Mouse (Mus musculus) embryonic facial prominence, embryonic 15.5 days (tissue): ENCODE results near the gene Cd36. TPM values are rescaled to one million over a fixed set of nuclear protein-coding genes. Genes with fewer than 3 reads are reported as not detected.
"Not testable (repeated sequence)": the region's sequence is repeated elsewhere in the genome, so short reads cannot be mapped to it uniquely, and the experiment has no call there.

Experiments used
- ATAC-seq: fragments of 200-750 bp; cut with Nextera tagmentation; 2 replicates; pipeline ENCODE4 v1.8.0; 2017; ENCODE audit warnings: low read depth, moderate TSS enrichment; ENCODE audit not compliant: insufficient number of reproducible peaks, low FRiP score, low TSS enrichment
- H3K27ac ChIP-seq: fragments of 300-500 bp; sonication (generic); replicated peaks from 2 replicates; pipeline ENCODE4 v1.5.1; 2015; ENCODE audit warnings: mild to moderate bottlenecking, inconsistent platforms
- H3K27me3 ChIP-seq: fragments of 300-500 bp; sonication (generic); 2 replicates; pipeline ENCODE4 v1.6.1; 2015; ENCODE audit warnings: inconsistent platforms
- H3K36me3 ChIP-seq: fragments of 300-500 bp; sonication (generic); 2 replicates; pipeline ENCODE4 v1.6.1; 2015; ENCODE audit warnings: mild to moderate bottlenecking, inconsistent platforms
- H3K4me1 ChIP-seq: fragments of 300-500 bp; sonication (generic); 2 replicates; pipeline ENCODE4 v1.6.1; 2015; ENCODE audit warnings: inconsistent platforms
- H3K4me2 ChIP-seq: fragments of 300-500 bp; sonication (generic); replicated peaks from 2 replicates; pipeline ENCODE4 v1.6.1; 2015; ENCODE audit warnings: mild to moderate bottlenecking, inconsistent platforms
- H3K4me3 ChIP-seq: fragments of 300-500 bp; sonication (generic); replicated peaks from 2 replicates; pipeline ENCODE4 v1.5.1; 2015; ENCODE audit warnings: mild to moderate bottlenecking, inconsistent platforms
- H3K9ac ChIP-seq: fragments of 300-500 bp; sonication (generic); 2 replicates; pipeline ENCODE4 v1.6.1; 2015; ENCODE audit warnings: inconsistent platforms
- H3K9me3 ChIP-seq: fragments of 300-500 bp; sonication (generic); replicated peaks from 2 replicates; pipeline ENCODE4 v1.6.1; 2016; ENCODE audit warnings: inconsistent platforms
- WGBS: fragments of 180-500 bp; shearing (Covaris S2); methylation state at CpG from one replicate; pipeline ENCODE4 v1.1.7; 2015; 5-methylcytosine and 5-hydroxymethylcytosine counted together
- polyA plus RNA-seq: library from polyadenylated mRNA; unstranded; fragments of >200 nt; fragmentation: Nextera tagmentation; extraction: Ambion mirVana; gene quantifications from 2 replicates; pipeline ENCODE4 v1.2.1, GENCODE M21; 2015

Cd36 gene
- 25.7 TPM in 2 replicates for polyA plus RNA-seq

DNA sequence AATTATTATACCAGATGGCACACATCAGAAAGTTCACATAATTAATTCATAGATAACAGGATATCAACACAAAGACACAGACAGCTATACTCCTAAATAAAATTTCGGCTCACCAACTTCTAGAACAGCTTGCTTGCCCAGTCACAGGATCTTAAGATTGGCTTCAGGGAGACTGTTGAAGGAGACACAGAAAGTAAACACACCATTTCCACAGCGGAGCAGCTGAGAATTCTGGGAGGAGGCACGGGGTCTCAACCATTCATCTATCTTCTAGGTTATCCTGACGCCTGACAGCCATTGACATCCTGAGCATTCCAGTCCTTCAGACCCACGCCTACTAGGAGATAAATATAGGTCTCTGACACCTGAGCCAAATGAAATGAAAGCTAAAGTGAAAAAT lies at the start of gene Cd36:
Gene Cd36 (minus strand): TSS at position 204 of the 400 bp plus-strand sequence.
- no peak within 1 kb of the TSS for H3K4me2 ChIP-seq
- no peaks in the 10 kb centered on the region for H3K36me3 ChIP-seq
- H3K27me3 ChIP-seq: no peaks in the 10 kb centered on the region
- no peak for ATAC-seq
- no peak within 1 kb of the TSS for H3K9ac ChIP-seq
- WGBS: 53% methylated on average over 5 of the region's 5 CpGs
- H3K27ac ChIP-seq: no peak within 1 kb of the TSS
- no peaks in the 10 kb centered on the region for H3K9me3 ChIP-seq
- H3K4me3 ChIP-seq: no peak within 1 kb of the TSS
- H3K4me1 ChIP-seq: no peaks in the 10 kb centered on the region

DNA sequence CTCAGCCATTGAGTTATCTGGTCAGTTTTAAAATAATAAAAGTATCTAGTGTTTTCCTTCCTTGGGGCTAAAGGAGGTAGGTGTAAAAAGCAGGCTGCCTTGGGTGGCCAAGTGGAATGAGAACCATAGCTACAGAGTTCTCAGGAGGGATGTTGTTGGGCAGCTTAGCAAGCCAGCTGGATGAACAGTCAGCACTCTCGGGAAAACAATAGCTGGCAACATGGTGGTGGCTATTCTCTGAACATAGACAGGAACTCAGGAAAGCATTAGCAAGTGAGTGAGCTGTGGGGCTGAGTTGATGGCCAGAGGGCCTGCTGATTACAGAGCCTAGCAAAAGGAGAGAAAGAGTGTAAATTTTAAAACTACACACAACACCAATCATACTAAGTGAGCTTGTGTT lies 45.9 kb upstream of the Cd36 start:
- 77% methylated on average over 1 of the region's 1 CpGs for WGBS

GRCm38 (mm10) chr5:17931588-17931987 lies 43.0 kb upstream of the Cd36 start:
- H3K9ac ChIP-seq, H3K4me3 ChIP-seq, H3K27me3 ChIP-seq, H3K4me2 ChIP-seq, H3K4me1 ChIP-seq, H3K36me3 ChIP-seq, ATAC-seq, H3K9me3 ChIP-seq, H3K27ac ChIP-seq: not testable (repeated sequence)
- WGBS: 93% methylated on average over 2 of the region's 2 CpGs

More for the DNA sequence above, 45.9 kb upstream of the Cd36 start:
- no peak overlapping the region for H3K4me3 ChIP-seq
- H3K27me3 ChIP-seq: no peaks in the 10 kb centered on the region
- no peak for ATAC-seq
- H3K36me3 ChIP-seq: no peaks in the 10 kb centered on the region
- no peaks in the 10 kb centered on the region for H3K9me3 ChIP-seq
- H3K4me2 ChIP-seq: no peak overlapping the region
- H3K9ac ChIP-seq: no peak overlapping the region
- H3K27ac ChIP-seq: no peak overlapping the region
- H3K4me1 ChIP-seq: no peaks in the 10 kb centered on the region

GRCm38 (mm10) chr5:17929006-17929567 lies 40.5 kb upstream of the Cd36 start:
- H3K4me3 ChIP-seq: no peak overlapping the region
- H3K27me3 ChIP-seq: no peaks in the 10 kb centered on the region
- H3K4me2 ChIP-seq: no peak overlapping the region
- no peaks in the 10 kb centered on the region for H3K9me3 ChIP-seq
- ATAC-seq: no peak
- 56% methylated on average over 7 of the region's 7 CpGs for WGBS
- no peak overlapping the region for H3K27ac ChIP-seq
- no peak overlapping the region for H3K9ac ChIP-seq
- no peaks in the 10 kb centered on the region for H3K36me3 ChIP-seq
- H3K4me1 ChIP-seq: no peaks in the 10 kb centered on the region

DNA sequence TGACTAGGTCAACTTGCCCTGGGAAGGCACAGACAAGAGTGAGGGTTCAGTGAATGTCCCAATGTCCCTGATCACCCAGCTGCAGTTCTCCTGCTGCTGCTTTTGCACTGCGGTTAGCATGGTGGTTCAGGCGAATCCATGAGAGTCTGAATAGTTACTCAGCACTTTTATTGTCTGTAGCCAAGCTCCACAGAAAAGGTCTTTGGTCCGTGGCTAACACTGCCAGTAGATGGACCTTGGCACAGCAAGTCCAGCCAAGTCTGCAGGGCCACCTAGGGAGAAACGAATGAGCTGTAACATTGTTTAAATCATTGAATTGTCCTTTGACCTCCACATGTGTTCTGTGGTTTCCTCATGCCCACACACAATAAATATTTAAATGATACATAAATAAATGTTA lies 39.9 kb upstream of the Cd36 start:
- H3K27me3 ChIP-seq: no peaks in the 10 kb centered on the region
- no peak overlapping the region for H3K27ac ChIP-seq
- no peaks in the 10 kb centered on the region for H3K4me1 ChIP-seq
- no peak overlapping the region for H3K9ac ChIP-seq
- 45% methylated on average over 4 of the region's 4 CpGs for WGBS
- no peak overlapping the region for H3K4me2 ChIP-seq
- no peak overlapping the region for H3K4me3 ChIP-seq
- ATAC-seq: no peak
- no peaks in the 10 kb centered on the region for H3K36me3 ChIP-seq
- H3K9me3 ChIP-seq: no peaks in the 10 kb centered on the region

- ATAC-seq: no peak
- Histone ChIP-seq H3K9me3 (no peaks in the 10 kb centered on the region), H3K4me3 (no peak overlapping the region), H3K4me1 (no peaks in the 10 kb centered on the region), H3K27ac (no peak overlapping the region), H3K9ac (no peak overlapping the region), H3K4me2 (no peak overlapping the region), H3K27me3 (no peaks in the 10 kb centered on the region), H3K36me3 (no peaks in the 10 kb centered on the region)
- WGBS: 41% methylated on average over 2 of the region's 2 CpGs
Measured at GRCm38 (mm10) chr5:17924085-17924518, 35.5 kb upstream of the Cd36 start.

- H3K4me3 ChIP-seq: no peak overlapping the region
- 83% methylated on average over 3 of the region's 3 CpGs for WGBS
- no peak overlapping the region for H3K27ac ChIP-seq
- H3K36me3 ChIP-seq: no peaks in the 10 kb centered on the region
- no peaks in the 10 kb centered on the region for H3K27me3 ChIP-seq
- no peak overlapping the region for H3K9ac ChIP-seq
- H3K4me2 ChIP-seq: no peak overlapping the region
- H3K4me1 ChIP-seq: no peaks in the 10 kb centered on the region
- H3K9me3 ChIP-seq: no peaks in the 10 kb centered on the region
- ATAC-seq: no peak
Measured at GRCm38 (mm10) chr5:17923648-17924047, 35.0 kb upstream of the Cd36 start.

DNA sequence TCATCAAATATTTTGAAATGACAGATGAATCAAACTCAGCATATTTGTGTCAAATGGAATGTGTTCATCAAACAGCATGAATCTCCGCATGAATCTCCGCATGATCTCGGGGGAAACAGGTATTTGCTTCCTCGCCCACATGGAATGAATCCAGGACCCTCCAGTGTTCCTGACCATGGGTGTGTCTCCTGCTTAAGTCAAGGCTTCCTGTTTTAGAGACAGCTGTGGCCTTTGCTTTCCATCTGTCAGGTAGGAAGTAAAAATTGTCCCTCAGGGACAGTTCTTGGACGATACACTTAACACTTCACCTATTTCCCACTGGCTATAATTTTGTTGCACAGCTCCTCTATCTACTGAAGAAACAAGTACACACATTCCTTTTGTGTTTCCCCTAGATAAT lies 30.4 kb upstream of the Cd36 start:
- Histone ChIP-seq H3K4me1 (no peaks in the 10 kb centered on the region), H3K36me3 (no peaks in the 10 kb centered on the region), H3K27me3 (no peaks in the 10 kb centered on the region), H3K9ac (no peak overlapping the region), H3K27ac (no peak overlapping the region), H3K4me2 (no peak overlapping the region), H3K9me3 (no peaks in the 10 kb centered on the region), H3K4me3 (no peak overlapping the region)
- ATAC-seq: no peak
- 63% methylated on average over 5 of the region's 5 CpGs for WGBS

DNA sequence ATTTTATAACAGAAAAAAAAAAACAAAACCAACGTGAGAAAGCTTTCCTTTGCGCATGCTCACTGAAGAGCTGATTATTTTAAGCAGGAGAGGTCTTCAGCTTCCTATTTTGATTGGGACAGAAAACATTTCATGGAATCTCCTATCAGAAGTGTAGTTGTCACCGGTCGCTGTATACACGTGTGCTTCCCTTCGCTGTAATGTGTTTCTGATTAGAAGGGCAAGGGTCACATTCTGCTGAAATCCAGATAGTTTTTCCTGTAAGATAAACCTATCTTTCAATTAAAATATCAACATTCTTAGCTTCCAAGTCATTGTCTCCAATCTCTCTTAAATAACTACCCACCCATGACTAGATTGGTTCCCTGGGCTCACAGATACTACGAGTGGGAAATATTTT lies 16.2 kb upstream of the Cd36 start:
- Histone ChIP-seq H3K36me3 (no peaks in the 10 kb centered on the region), H3K27ac (no peak overlapping the region), H3K9ac (no peak overlapping the region), H3K27me3 (no peaks in the 10 kb centered on the region), H3K4me3 (no peak overlapping the region), H3K9me3 (no peaks in the 10 kb centered on the region), H3K4me1 (no peaks in the 10 kb centered on the region), H3K4me2 (no peak overlapping the region)
- WGBS: 40% methylated on average over 7 of the region's 7 CpGs
- no peak for ATAC-seq

- Histone ChIP-seq H3K27ac (no peak overlapping the region), H3K36me3 (no peaks in the 10 kb centered on the region), H3K27me3 (no peaks in the 10 kb centered on the region), H3K4me2 (no peak overlapping the region), H3K4me1 (no peaks in the 10 kb centered on the region), H3K9me3 (no peaks in the 10 kb centered on the region), H3K9ac (no peak overlapping the region), H3K4me3 (no peak overlapping the region)
- ATAC-seq: no peak
- WGBS: 45% methylated on average over 3 of the region's 3 CpGs
Measured at GRCm38 (mm10) chr5:17898948-17899347, 10.3 kb upstream of the Cd36 start.

- WGBS: 91% methylated on average over 5 of the region's 5 CpGs
- H3K4me1 ChIP-seq, H3K4me3 ChIP-seq, H3K36me3 ChIP-seq, H3K27ac ChIP-seq, H3K9me3 ChIP-seq, H3K9ac ChIP-seq, H3K27me3 ChIP-seq, ATAC-seq, H3K4me2 ChIP-seq: not testable (repeated sequence)
Measured at GRCm38 (mm10) chr5:17897641-17898040, 9.0 kb upstream of the Cd36 start.

GRCm38 (mm10) chr5:17893577-17894172 lies 5.1 kb upstream of the Cd36 start:
- no peak for ATAC-seq

More at GRCm38 (mm10) chr5:17893577-17894172, 5.1 kb upstream of the Cd36 start:
- H3K27ac ChIP-seq: no peak overlapping the region
- H3K4me3 ChIP-seq: no peak overlapping the region
- no peaks in the 10 kb centered on the region for H3K4me1 ChIP-seq
- H3K27me3 ChIP-seq: no peaks in the 10 kb centered on the region
- no peaks in the 10 kb centered on the region for H3K9me3 ChIP-seq
- 61% methylated on average over 2 of the region's 2 CpGs for WGBS
- H3K36me3 ChIP-seq: no peaks in the 10 kb centered on the region
- H3K9ac ChIP-seq: no peak overlapping the region
- H3K4me2 ChIP-seq: no peak overlapping the region
